Mouse (Mus musculus) c-Kit-positive CD71-negative TER-119-negative erythroid progenitor cells, embryonic 14.5 days (primary cell): Measurements from ENCODE around the gene Zcchc2.

Experiments
- DNase-seq: peaks from one replicate; pipeline ENCODE4 v3.0.0-alpha.2; 2013; ENCODE audit warnings: low read depth

Zcchc2 gene

GRCm38 (mm10) chr1:105990138-105990821 is at the start of gene Zcchc2:
Zcchc2 (plus strand) TSS chr1:105990406.
- peak; percentile 95 for DNase-seq

DNA sequence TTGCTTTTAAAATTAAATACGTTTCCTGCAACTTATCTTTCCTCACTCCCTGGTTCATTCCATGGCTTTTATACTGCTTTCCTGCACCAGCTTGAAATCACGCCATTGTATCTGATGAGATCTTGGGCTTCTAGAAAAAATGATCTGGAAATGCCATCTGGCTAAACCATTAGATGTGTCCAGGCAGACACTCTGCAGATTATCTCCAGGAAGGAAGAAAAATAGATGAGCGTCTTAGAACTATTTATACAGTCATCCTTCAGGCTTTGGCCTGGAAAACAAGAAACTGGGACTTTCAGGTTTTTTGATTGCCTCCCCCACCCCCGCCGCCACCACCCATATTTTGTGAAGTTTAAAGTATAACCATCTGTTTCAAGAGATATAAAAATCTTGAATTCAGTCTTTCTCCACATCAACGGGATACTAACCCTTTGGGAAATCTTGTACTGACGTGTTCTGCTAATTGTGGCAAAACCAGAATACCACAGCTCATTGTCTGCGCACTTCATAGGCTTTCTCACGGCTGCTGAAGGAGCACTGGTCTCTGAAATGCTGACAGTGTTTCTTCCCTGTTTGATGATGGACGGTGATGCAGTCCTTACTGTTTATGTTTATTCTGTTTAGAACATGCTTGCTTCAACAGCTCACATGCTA is 45.2 kb upstream of the Zcchc2 start:
- no peak for DNase-seq

GRCm38 (mm10) chr1:105946581-105947540 is 43.3 kb upstream of the Zcchc2 start:
- DNase-seq: no peak

- no peak for DNase-seq
Measured at GRCm38 (mm10) chr1:105948352-105948751, 41.9 kb upstream of the Zcchc2 start.

DNA sequence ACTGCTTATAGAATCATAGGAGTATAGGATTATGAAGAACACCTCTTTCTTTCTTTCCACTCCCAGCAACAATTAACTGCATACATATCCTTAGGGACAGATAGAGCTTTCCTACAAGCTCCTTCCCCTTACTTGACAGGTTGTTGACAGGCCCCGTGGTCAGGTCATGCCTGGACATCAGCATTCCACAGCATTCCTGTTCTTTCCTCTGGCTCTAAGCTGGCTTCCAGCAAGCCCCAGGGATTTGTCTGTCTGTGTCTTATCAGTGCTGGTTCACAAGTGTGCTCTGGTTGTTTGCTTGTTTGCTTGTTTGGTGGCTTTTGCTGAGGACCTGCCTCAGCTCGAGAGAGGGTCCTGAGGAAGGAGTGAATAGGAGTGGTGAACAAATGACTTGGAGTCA is 36.6 kb upstream of the Zcchc2 start:
- no peak for DNase-seq

DNA sequence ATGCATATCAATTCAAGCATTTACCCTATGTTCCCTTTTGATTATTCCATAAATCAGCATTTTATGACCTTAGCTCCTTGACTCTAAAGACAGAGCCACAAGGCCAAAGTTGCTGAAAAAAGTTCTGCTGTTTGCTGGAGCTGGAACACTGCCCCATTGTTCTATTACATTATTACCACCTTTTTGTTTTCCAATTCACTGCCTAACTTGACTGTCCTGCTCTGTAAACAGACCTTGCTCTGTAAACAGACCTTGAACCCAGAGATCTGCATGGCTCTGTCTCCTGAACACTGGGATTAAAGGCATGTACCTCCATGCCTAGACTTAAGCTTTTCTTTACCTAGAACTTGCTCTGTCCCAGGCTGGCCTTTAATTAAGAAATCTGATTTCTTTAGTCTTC is 36.2 kb upstream of the Zcchc2 start:
- DNase-seq: no peak

DNA sequence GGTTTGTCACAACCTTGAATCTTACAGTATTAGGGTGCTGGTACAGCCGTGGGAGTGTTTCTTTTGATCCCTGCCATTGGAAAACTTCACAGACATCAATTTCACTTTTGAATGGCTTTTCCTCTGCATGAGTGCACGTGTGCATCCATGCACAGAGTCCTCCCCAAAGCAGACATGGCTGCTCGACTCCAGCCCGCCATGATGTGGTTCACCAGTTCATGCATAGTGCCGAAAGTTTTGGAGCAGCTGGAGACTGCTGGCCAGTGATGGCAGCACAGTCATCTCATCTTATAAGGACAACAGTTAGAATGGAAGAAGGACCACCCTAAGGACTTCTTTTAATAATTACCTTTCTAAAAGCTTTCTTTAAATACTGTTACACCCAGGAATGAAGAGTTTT is 34.1 kb upstream of the Zcchc2 start:
- no peak for DNase-seq

DNA sequence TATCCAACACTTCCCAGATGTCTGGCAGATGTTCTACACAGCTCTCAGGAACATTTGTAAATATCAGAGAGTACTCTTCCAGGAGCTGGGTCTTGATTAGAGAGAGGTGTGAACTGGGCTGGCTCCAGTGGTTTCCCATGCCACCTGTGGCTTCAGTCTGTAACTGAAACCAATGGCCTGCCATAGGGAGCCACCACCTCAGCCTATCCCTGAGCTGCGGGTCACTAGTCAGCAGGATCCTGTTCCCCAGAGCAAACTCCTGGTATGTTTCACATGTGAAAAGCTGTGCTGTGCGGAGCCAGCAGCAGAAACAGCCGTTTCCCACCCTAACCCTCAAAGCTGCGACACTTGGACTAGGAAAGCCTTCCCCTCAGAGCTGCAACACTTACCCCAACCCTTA is 28.7 kb upstream of the Zcchc2 start:
- DNase-seq: no peak

GRCm38 (mm10) chr1:105962084-105962818 is 28.0 kb upstream of the Zcchc2 start:
- DNase-seq: no peak

- no peak for DNase-seq
Measured at GRCm38 (mm10) chr1:105962852-105963251, 27.4 kb upstream of the Zcchc2 start.

- no peak for DNase-seq
Measured at GRCm38 (mm10) chr1:105964514-105964913, 25.7 kb upstream of the Zcchc2 start.

GRCm38 (mm10) chr1:105965189-105965588 is 25.0 kb upstream of the Zcchc2 start:
- peak; percentile 23 for DNase-seq

- no peak for DNase-seq
Measured at GRCm38 (mm10) chr1:105971490-105972170, 18.6 kb upstream of the Zcchc2 start.

DNA sequence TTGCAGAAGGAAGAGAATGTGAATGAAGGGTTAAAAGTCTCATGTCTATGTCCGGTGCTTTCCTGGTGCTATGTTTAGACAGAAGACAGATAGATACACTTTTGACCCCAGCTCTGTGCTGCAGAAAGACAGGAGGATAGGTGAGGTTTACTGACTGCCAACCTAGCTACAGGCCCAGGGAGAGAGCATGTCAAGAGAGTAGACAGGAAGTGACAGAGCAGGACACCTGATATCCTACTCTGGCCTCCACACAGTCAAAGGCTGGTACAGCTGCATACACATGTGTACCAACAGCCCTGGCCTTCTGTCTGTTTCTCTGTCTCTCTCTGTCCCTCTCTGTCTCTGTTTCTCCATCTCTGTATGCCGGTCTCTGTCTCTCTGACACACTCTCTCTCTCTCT is 16.2 kb upstream of the Zcchc2 start:
- DNase-seq: no peak

GRCm38 (mm10) chr1:105977446-105978094 is 12.6 kb upstream of the Zcchc2 start:
- no peak for DNase-seq

- DNase-seq: no peak
Measured at GRCm38 (mm10) chr1:105980849-105981610, 9.2 kb upstream of the Zcchc2 start.

- no peak for DNase-seq
Measured at GRCm38 (mm10) chr1:105982496-105983364, 7.5 kb upstream of the Zcchc2 start.

DNA sequence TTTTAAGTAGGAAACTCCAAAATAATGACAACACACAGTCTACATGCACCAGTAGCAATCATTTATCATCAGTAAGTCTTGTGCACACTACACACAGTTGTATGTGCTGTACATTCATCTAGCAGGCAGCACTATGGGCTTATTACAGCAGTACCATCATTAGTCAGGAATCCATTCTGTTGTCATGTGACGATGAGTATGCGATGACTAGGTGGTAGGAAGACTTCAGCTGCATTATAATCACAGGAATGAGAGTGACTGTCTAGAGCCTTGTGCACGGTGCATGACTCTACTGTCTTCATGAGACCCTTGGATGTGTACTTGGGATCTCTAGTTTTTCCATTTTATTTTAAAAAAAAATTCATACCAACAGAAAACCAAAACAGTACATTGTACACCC is 6.0 kb upstream of the Zcchc2 start:
- no peak for DNase-seq

DNA sequence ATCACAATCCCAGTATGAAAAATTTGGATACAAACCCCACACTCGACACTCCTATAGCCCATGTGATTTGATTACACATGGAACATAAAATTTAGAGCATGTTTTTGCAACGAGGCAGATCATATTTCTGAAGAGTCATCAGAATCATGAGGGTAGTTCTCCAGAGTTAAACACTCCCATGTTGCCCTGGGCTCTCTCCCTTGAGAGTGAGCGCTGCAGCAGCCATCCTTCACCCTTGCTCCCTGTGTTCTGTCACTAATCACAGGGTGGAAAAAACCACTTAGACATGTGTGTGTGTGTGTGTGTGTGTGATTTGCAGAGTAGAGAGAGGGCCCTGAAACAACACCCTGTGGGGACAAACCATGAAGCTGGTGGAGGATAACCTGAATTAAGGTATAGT is 2.0 kb upstream of the Zcchc2 start:
- no peak for DNase-seq
